Mouse (Mus musculus): ENCODE data around the gene Gm28230. TPM values are rescaled to one million over a fixed set of nuclear protein-coding genes. Genes with fewer than 3 reads are reported as not detected.

The Gm28230 gene
- polyA plus RNA-seq, 1 experiment: 0.10 TPM

DNA sequence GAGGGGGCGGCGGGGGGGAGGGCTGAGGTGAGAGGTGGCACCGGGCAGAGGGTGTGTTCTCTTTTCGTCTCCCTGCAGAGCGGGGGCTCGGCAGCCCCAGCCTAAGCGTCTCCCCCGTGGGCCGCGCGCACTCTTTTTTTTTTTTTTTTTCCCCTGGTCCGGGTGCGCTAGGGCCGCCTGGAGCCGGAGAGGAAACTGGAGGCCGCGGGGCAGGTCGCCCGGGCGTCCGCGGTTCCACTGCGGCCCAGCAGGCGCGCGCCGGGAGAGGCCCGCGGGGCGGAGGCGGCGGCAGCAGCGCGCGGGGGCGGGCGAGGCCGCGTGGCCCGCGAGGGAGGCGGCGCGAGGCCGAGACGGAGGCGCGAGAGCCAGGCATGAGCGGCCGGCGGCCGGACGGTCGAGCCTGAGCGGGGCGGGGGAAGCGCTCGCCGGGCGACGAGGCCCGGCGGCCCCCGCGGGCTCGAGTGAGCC is 21.5 kb upstream of the Gm28230 start:
- TF ChIP-seq CTCF (IDR thresholded peaks at IDR 0.05; ENCODE audit: extremely low read depth, insufficient read length, insufficient replicate concordance, low read depth, low read length) (no peak), POLR2A (IDR thresholded peaks at IDR 0.05; ENCODE audit: low read depth, low read length) (no peak)
- no peak overlapping the region for H3K27ac ChIP-seq (ENCODE audit: insufficient read depth, low read depth, low read length)
- H3K36me3 ChIP-seq (ENCODE audit: control insufficient read depth, insufficient read depth, low read length): no peaks in the 10 kb centered on the region
- H3K4me1 ChIP-seq (ENCODE audit: control insufficient read depth, insufficient read depth, insufficient read length, low read length): peaks cover 6% of the 10 kb centered on the region; the same call in 1 of the 2 replicates
- WGBS: 3% methylated on average over 62 of the region's 66 CpGs
- peaks cover 70% of the 10 kb centered on the region for H3K27me3 ChIP-seq (ENCODE audit: control insufficient read depth, insufficient read depth, low read length)
- peak overlapping the region; percentile 63 for H3K4me3 ChIP-seq (ENCODE audit: low read depth, low read length)

DNA sequence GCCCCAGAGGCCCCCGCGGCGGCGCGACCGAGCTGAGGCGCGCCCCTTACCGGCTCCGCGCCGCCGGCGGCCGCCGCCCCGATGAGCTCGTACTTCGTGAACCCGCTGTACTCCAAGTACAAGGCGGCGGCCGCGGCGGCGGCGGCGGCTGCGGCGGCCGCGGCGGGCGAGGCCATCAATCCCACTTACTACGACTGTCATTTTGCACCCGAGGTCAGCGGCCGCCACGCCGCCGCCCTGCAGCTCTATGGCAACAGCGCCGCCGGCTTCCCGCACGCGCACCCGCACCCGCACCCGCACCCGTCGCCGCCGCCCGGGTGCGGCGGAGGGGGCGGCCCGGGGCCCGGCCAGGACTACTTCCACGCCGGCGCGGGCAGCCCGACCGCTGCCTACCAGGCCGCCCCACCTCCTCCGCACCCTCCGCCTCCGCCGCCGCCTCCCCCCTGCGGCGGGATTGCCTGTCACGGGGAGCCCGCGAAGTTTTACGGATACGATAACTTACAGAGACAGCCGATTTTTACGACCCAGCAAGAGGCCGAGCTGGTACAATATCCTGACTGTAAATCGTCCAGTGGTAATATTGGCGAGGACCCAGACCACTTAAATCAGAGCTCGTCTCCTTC is 20.9 kb upstream of the Gm28230 start:
- Histone ChIP-seq H3K27me3 (ENCODE audit: control insufficient read depth, insufficient read depth, low read length) (peaks cover 68% of the 10 kb centered on the region), H3K27ac (ENCODE audit: insufficient read depth, low read depth, low read length) (no peak overlapping the region)

GRCm38 (mm10) chr2:74706393-74706960 is 20.1 kb upstream of the Gm28230 start:
- WGBS: 9% methylated on average over 13 of the region's 13 CpGs
- no peaks in the 10 kb centered on the region for H3K36me3 ChIP-seq (ENCODE audit: control insufficient read depth, insufficient read depth, low read length)
- no peak overlapping the region for H3K4me3 ChIP-seq (ENCODE audit: low read depth, low read length)
- no peak for TF ChIP-seq CTCF (IDR thresholded peaks at IDR 0.05; ENCODE audit: extremely low read depth, insufficient read length, insufficient replicate concordance, low read depth, low read length)
- TF ChIP-seq POLR2A (IDR thresholded peaks at IDR 0.05; ENCODE audit: low read depth, low read length): no peak
- peaks cover 67% of the 10 kb centered on the region for H3K27me3 ChIP-seq (ENCODE audit: control insufficient read depth, insufficient read depth, low read length)
- H3K4me1 ChIP-seq (ENCODE audit: control insufficient read depth, insufficient read depth, insufficient read length, low read length): peaks cover 6% of the 10 kb centered on the region; the same call in 1 of the 2 replicates
- no peak overlapping the region for H3K27ac ChIP-seq (ENCODE audit: insufficient read depth, low read depth, low read length)

More for the DNA sequence above, 20.9 kb upstream of the Gm28230 start:
- TF ChIP-seq POLR2A (IDR thresholded peaks at IDR 0.05; ENCODE audit: low read depth, low read length): no peak
- TF ChIP-seq CTCF (IDR thresholded peaks at IDR 0.05; ENCODE audit: extremely low read depth, insufficient read length, insufficient replicate concordance, low read depth, low read length): no peak
- Histone ChIP-seq H3K4me1 (ENCODE audit: control insufficient read depth, insufficient read depth, insufficient read length, low read length) (peaks cover 6% of the 10 kb centered on the region; the same call in 1 of the 2 replicates), H3K36me3 (ENCODE audit: control insufficient read depth, insufficient read depth, low read length) (no peaks in the 10 kb centered on the region), H3K4me3 (ENCODE audit: low read depth, low read length) (peak overlapping the region; percentile 63)
- WGBS: under 1% methylated on average over 84 of the region's 85 CpGs

DNA sequence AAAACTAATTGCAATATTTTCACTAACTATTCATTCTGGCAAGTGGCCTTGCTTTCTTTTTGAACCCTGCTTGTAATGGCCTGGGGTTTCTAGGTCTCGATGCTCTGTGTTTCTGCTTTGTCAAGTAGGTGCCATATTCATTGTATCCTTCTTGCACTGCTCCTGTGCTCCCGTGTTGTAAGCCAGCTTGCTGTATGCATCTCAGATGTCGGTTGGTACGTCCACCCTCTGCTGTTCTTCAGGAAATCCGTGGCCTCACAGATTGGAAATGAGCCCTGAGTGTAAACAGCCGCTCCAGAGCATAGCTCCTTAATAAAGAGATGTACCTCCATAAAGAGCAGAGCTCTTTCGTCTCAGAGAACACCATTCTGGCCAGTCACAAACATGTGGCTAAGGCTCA is 18.9 kb upstream of the Gm28230 start:
- TF ChIP-seq POLR2A (IDR thresholded peaks at IDR 0.05; ENCODE audit: low read depth, low read length): no peak
- TF ChIP-seq CTCF (IDR thresholded peaks at IDR 0.05; ENCODE audit: extremely low read depth, insufficient read length, insufficient replicate concordance, low read depth, low read length): no peak
- no peaks in the 10 kb centered on the region for H3K36me3 ChIP-seq (ENCODE audit: control insufficient read depth, insufficient read depth, low read length)
- peaks cover 8% of the 10 kb centered on the region for H3K4me1 ChIP-seq (ENCODE audit: control insufficient read depth, insufficient read depth, insufficient read length, low read length)
- peaks cover 70% of the 10 kb centered on the region for H3K27me3 ChIP-seq (ENCODE audit: control insufficient read depth, insufficient read depth, low read length)
- H3K27ac ChIP-seq (ENCODE audit: insufficient read depth, low read depth, low read length): no peak overlapping the region
- 32% methylated on average over 7 of the region's 7 CpGs for WGBS
- no peak overlapping the region for H3K4me3 ChIP-seq (ENCODE audit: low read depth, low read length)

DNA sequence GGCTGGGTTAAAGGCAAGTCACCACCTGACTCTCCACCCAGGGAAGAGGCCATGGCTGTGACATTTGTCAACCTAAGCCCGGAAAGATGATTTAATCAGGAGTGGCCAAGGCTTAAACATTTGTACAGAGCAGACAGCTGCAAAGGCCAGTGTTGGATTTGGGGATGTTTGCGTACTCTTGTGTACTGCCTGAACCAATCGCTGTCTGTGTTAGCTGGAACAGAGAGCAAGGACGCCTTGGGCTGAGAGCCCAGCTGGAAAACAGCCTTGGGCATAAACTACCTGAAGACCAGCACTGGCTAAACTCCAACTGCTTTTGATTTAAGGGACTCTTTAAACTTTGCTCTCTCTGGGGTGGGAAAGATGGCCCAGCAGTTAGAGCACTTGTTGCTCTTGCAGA is 17.9 kb upstream of the Gm28230 start:
- peaks cover 70% of the 10 kb centered on the region for H3K27me3 ChIP-seq (ENCODE audit: control insufficient read depth, insufficient read depth, low read length)

DNA sequence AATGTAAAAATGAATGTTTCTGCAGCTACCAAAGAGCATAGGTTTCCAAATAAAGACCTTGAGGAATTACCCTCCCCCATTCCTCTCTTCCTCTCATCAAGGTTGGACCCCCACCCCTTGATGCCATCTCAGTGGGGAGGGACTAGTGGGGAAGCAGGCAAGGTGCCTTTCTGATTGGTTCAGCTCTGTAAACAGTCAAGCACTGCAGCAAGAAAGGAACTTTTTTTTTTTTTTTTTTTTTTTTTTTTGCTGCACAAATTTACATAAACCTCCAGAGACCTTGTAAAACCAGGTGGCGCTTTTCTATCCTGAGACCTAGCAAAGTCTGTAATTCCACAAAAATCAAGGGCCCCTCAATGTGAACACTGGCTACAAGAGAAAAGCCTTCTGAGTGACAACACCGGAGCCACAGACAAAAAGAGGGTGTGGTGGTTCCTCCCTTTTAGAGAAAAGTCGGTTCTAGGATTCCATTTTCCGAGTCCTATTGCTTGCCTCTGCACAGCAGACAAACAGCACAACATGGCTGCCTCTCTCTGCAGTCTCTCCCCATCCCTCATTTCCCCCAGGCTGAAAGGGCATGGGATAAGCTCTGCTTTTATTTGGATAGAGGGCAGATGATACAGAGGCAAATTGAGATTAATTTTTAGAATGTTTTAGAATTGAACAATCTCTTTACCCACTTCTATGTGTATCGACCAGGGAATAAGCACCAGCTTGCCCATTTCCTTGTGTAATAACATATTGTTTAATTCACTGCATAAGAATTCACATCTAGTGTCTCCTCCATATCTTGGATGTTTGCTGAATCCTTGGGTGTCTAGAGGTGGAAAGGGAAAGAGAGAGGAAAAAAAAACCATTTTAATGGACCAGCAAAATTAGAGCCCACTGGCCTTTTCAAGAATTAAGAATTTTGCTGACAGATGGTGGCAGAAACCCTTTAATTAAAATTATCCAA is 16.8 kb upstream of the Gm28230 start:
- H3K36me3 ChIP-seq (ENCODE audit: control insufficient read depth, insufficient read depth, low read length): no peaks in the 10 kb centered on the region
- TF ChIP-seq CTCF (IDR thresholded peaks at IDR 0.05; ENCODE audit: extremely low read depth, insufficient read length, insufficient replicate concordance, low read depth, low read length): no peak
- 25% methylated on average over 5 of the region's 5 CpGs for WGBS
- peaks cover 5% of the 10 kb centered on the region for H3K4me1 ChIP-seq (ENCODE audit: control insufficient read depth, insufficient read depth, insufficient read length, low read length)
- H3K4me3 ChIP-seq (ENCODE audit: low read depth, low read length): no peak overlapping the region
- H3K27ac ChIP-seq (ENCODE audit: insufficient read depth, low read depth, low read length): no peak overlapping the region
- peaks cover 69% of the 10 kb centered on the region for H3K27me3 ChIP-seq (ENCODE audit: control insufficient read depth, insufficient read depth, low read length)

More for the DNA sequence above, 17.9 kb upstream of the Gm28230 start:
- 43% methylated on average over 4 of the region's 4 CpGs for whole genome bisulfite sequencing
- no peaks in the 10 kb centered on the region for H3K36me3 ChIP-seq (ENCODE audit: control insufficient read depth, insufficient read depth, low read length)
- TF ChIP-seq CTCF (IDR thresholded peaks at IDR 0.05; ENCODE audit: extremely low read depth, insufficient read length, insufficient replicate concordance, low read depth, low read length) (no peak), POLR2A (IDR thresholded peaks at IDR 0.05; ENCODE audit: low read depth, low read length) (no peak)
- H3K27ac ChIP-seq (ENCODE audit: insufficient read depth, low read depth, low read length): no peak overlapping the region
- H3K4me3 ChIP-seq (ENCODE audit: low read depth, low read length): no peak overlapping the region
- H3K4me1 ChIP-seq (ENCODE audit: control insufficient read depth, insufficient read depth, insufficient read length, low read length): peaks cover 8% of the 10 kb centered on the region
